In the genomic region with DNA sequence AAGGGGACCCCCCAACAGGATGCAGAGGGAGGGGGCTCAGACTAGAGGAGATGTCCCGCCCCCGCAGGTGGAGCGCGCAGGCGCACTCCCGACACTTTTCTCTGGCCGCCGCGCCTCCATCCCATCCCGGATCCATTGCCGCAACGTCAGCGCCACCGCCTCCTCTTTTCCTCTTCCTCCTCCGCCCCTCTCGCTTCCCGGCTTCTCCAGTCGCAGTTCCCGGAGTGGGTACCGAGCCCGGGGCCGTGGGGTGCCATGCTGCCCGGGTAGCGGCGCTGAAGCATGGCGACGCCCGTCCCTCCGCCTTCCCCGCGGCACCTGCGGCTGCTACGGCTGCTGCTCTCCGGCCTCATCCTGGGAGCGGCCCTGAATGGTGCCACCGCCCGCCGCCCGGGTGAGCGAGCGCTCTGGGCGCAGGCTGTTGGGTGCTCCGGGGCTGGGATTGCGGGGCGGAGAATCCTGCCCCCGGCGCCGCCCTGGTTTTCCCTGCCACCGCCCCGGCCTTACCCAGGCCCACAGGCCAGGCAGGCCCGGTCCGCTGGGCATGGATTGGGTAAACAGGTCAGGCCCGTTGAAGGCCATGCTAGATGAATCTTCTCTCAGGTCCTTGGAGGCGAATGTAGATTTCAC, we compare ENCODE assay signal across 9 mouse cellular contexts. TPM values are rescaled to one million over a fixed set of nuclear protein-coding genes. Genes with fewer than 3 reads are reported as not detected.
A peak's percentile ranks its signal among the peaks of the same experiment; 100 is the strongest.
DNase-seq lines count a peak whose midpoint lies in the region; ATAC-seq lines count a peak whose summit lies in the region.
"Had no signal": no experiment of that assay in that cellular context is flagged by ENCODE, and none has a peak within 500 bp of the region (broad histone marks: within the 10 kb centered on the region; RNA-seq: fewer than 3 reads in every experiment).

No protein-coding gene starts in this region.

- peak; percentile 90 for DNase-seq in Muller cell, postnatal 12 days (ENCODE audit: inconsistent ontology term)
- DNase-seq in cerebellum, adult 8-10 months, result peak; percentile 91
- peak; percentile 91 to 94 for DNase-seq in frontal cortex, postnatal 36 days (ENCODE audit: low spot score in 2 of 2)
- peak; percentile 89 to 95 for DNase-seq in layer of hippocampus, postnatal 14 days (ENCODE audit: low spot score in 2 of 2)
- peak; percentile 75 for DNase-seq in retina, embryonic 14.5 days (ENCODE audit: low spot score)
- DNase-seq in yolk sac, embryonic 10.5 days (ENCODE audit: low spot score), result peak; percentile 67

- 0 out of 2 replicates have a peak, but pooled peaks cover 11% of the 10 kb centered on the region for H3K36me3 ChIP-seq in hindbrain, embryonic 15.5 days
- H3K36me3 ChIP-seq in lung, embryonic 15.5 days, result no peaks in the 10 kb centered on the region

- no peaks in the 10 kb centered on the region for H3K9me3 ChIP-seq in hindbrain, embryonic 15.5 days
- no peaks in the 10 kb centered on the region for H3K9me3 ChIP-seq in lung, embryonic 15.5 days

- peaks cover 21% of the 10 kb centered on the region for H3K27me3 ChIP-seq in hindbrain, embryonic 15.5 days
- H3K27me3 ChIP-seq in lung, embryonic 15.5 days, result peaks cover 76% of the 10 kb centered on the region

- ATAC-seq in hindbrain, embryonic 15.5 days (ENCODE audit: low FRiP score, low read depth), result peak; percentile 89
- ATAC-seq in lung, embryonic 15.5 days (ENCODE audit: borderline replicate concordance, extremely low read depth, low FRiP score, low TSS enrichment), result peak; percentile 43; the same call in 1 of the 2 replicates

- H3K4me1 ChIP-seq in hindbrain, embryonic 15.5 days (replicated peaks), result peaks cover 37% of the 10 kb centered on the region
- peaks cover 4% of the 10 kb centered on the region; the same call in 1 of the 2 replicates for H3K4me1 ChIP-seq in lung, embryonic 15.5 days

- peak overlapping the region; percentile 88 for H3K27ac ChIP-seq in hindbrain, embryonic 15.5 days (replicated peaks)
- H3K27ac ChIP-seq in lung, embryonic 15.5 days, result no peak overlapping the region

- H3K4me2 ChIP-seq in hindbrain, embryonic 15.5 days, result peak overlapping the region; percentile 77
- peak overlapping the region; percentile 79 for H3K4me2 ChIP-seq in lung, embryonic 15.5 days

- peak overlapping the region; percentile 100 for H3K9ac ChIP-seq in hindbrain, embryonic 15.5 days
- peak overlapping the region; percentile 38 for H3K9ac ChIP-seq in lung, embryonic 15.5 days

- under 1% methylated on average over 53 of the region's 54 CpGs for WGBS in hindbrain, embryonic 15.5 days
- WGBS in lung, embryonic 15.5 days, result 2% methylated on average over 51 of the region's 54 CpGs

- peak overlapping the region; percentile 76 for H3K4me3 ChIP-seq in hindbrain, embryonic 15.5 days
- peak overlapping the region; percentile 54 for H3K4me3 ChIP-seq in lung, embryonic 15.5 days

RNA-seq across cellular contexts. Expression of gene Npdc1, which starts 3.9 kb away (rescaled TPM):
- 424 and 493 TPM in 2 replicates for polyA plus RNA-seq in hindbrain, embryonic 15.5 days (2015; fragmentation: Nextera tagmentation; extraction: Ambion mirVana)
- 100 to 1,000 TPM; 402 to 418 TPM for total RNA-seq in layer of hippocampus, postnatal 14 days (2021)
- polyA plus RNA-seq in lung, embryonic 15.5 days (2015; fragmentation: Nextera tagmentation; extraction: Ambion mirVana), result 27.5 and 28.7 TPM in 2 replicates

RNA-seq across cellular contexts. Expression of gene Entpd2, which starts 7.4 kb away (rescaled TPM):
- polyA plus RNA-seq in hindbrain, embryonic 15.5 days (2015; fragmentation: Nextera tagmentation; extraction: Ambion mirVana), result 3.7 and 7.0 TPM in 2 replicates
- total RNA-seq in layer of hippocampus, postnatal 14 days (2021), result 10 to 100 TPM; 22.3 to 23.4 TPM
- polyA plus RNA-seq in lung, embryonic 15.5 days (2015; fragmentation: Nextera tagmentation; extraction: Ambion mirVana), result 2.1 and 3.6 TPM in 2 replicates
- total RNA-seq: common myeloid progenitor, adult 5-6 weeks had no signal

RNA-seq across cellular contexts. Expression of gene Fut7, which starts 20.0 kb away (rescaled TPM):
- polyA plus RNA-seq in hindbrain, embryonic 15.5 days (2015; fragmentation: Nextera tagmentation; extraction: Ambion mirVana), result 0.08 TPM in 1 of 2 replicates, not detected in the other
- under 1 TPM; 0.31 to 0.81 TPM for total RNA-seq in layer of hippocampus, postnatal 14 days (2021)
- polyA plus RNA-seq in lung, embryonic 15.5 days (2015; fragmentation: Nextera tagmentation; extraction: Ambion mirVana), result 0.11 TPM in 1 of 2 replicates, not detected in the other

RNA-seq across cellular contexts. Expression of gene Abca2, which starts 25.4 kb away (rescaled TPM):
- polyA plus RNA-seq in hindbrain, embryonic 15.5 days (2015; fragmentation: Nextera tagmentation; extraction: Ambion mirVana), result 15.0 and 15.1 TPM in 2 replicates
- 100 to 1,000 TPM; 140 to 141 TPM for total RNA-seq in layer of hippocampus, postnatal 14 days (2021)
- 4.5 and 4.8 TPM in 2 replicates for polyA plus RNA-seq in lung, embryonic 15.5 days (2015; fragmentation: Nextera tagmentation; extraction: Ambion mirVana)

RNA-seq across cellular contexts. Expression of gene Sapcd2, which starts 31.0 kb away (rescaled TPM):
- 11.8 and 13.8 TPM in 2 replicates for polyA plus RNA-seq in hindbrain, embryonic 15.5 days (2015; fragmentation: Nextera tagmentation; extraction: Ambion mirVana)
- 10 to 100 TPM; 11.9 to 15.3 TPM for total RNA-seq in layer of hippocampus, postnatal 14 days (2021)
- polyA plus RNA-seq in lung, embryonic 15.5 days (2015; fragmentation: Nextera tagmentation; extraction: Ambion mirVana), result 42.2 and 45.2 TPM in 2 replicates

Comparison
In these comparisons a context has a peak if more than half of its experiments do, and no peak if none do; other contexts are left out.
1. RNA of gene Npdc1, which starts 3.9 kb away (polyA plus RNA-seq): 424 to 493 TPM in hindbrain, embryonic 15.5 days; 27.5 to 28.7 TPM in lung, embryonic 15.5 days; every median in the first group is over 10 times any median in the second.
2. Peak in every context shown above with its lines, with median percentiles within 50 percentile points of each other: DNase-seq.